Mouse (Mus musculus): ENCODE results near the gene Obox1.
"Not testable (repeated sequence)": the region's sequence is repeated elsewhere in the genome, so short reads cannot be mapped to it uniquely, and the experiment has no call there.

Obox1 gene

GRCm38 (mm10) chr7:15388421-15388998 lies at the start of gene Obox1, which contains the start of gene Obox2:
Gene Obox1, plus strand, starts transcription at chr7:15388948.
Gene Obox2, plus strand, starts transcription at chr7:15388721.
- in situ Hi-C loops (cut with MseI, MboI): not testable (repeated sequence)

GRCm38 (mm10) chr7:15399147-15399874 lies 10.6 kb downstream of the Obox1 start:
- in situ Hi-C loops (cut with MseI, MboI): not testable (repeated sequence)

- in situ Hi-C loops (cut with MseI, MboI): not testable (repeated sequence)
Observed at GRCm38 (mm10) chr7:15406816-15407215, 18.1 kb downstream of the Obox1 start.

- in situ Hi-C loops (cut with MseI, MboI): not testable (repeated sequence)
Observed at GRCm38 (mm10) chr7:15418046-15418445, 29.3 kb downstream of the Obox1 start.

- in situ Hi-C loops (cut with MseI, MboI): not testable (repeated sequence)
Observed at GRCm38 (mm10) chr7:15425537-15425936, 36.8 kb downstream of the Obox1 start.

GRCm38 (mm10) chr7:15509411-15509810 lies 120.7 kb downstream of the Obox1 start:
- in situ Hi-C loops (cut with MseI, MboI): not testable (repeated sequence)

Data from mouse trophoblast stem cell (cell line).